ENCODE assay signal across 11 mouse cellular contexts in genomic region chr4:115936646-115937045, GRCm38 (mm10). TPM values are rescaled to one million over a fixed set of nuclear protein-coding genes. Genes with fewer than 3 reads are reported as not detected.
DNase-seq lines count a peak whose midpoint lies in the region; ATAC-seq and TF ChIP-seq lines count a peak whose summit lies in the region.
"Had no signal": no experiment of that assay in that cellular context is flagged by ENCODE, and none has a peak within 500 bp of the region (broad histone marks: within the 10 kb centered on the region; RNA-seq: fewer than 3 reads in every experiment).

No protein-coding gene starts in this region.

- no peak overlapping the region for H3K4me2 ChIP-seq in kidney, postnatal 0 days (ENCODE audit: low read length)
- peak overlapping the region; percentile 33 for H3K4me2 ChIP-seq in hindbrain, embryonic 12.5 days (replicated peaks)
- peak overlapping the region; percentile 38 for H3K4me2 ChIP-seq in midbrain, embryonic 16.5 days (ENCODE audit: low read length)
- no peak overlapping the region for H3K4me2 ChIP-seq in liver, embryonic 12.5 days
- H3K4me2 ChIP-seq: liver, embryonic 15.5 days had no signal

- H3K27me3 ChIP-seq in kidney, postnatal 0 days (ENCODE audit: insufficient read depth, low read length) = peaks cover 96% of the 10 kb centered on the region
- H3K27me3 ChIP-seq in hindbrain, embryonic 12.5 days = peaks cover 98% of the 10 kb centered on the region
- H3K27me3 ChIP-seq in midbrain, embryonic 16.5 days (ENCODE audit: control insufficient read depth, insufficient read depth, low read depth, low read length) = peaks cover 46% of the 10 kb centered on the region
- peaks cover 100% of the 10 kb centered on the region for H3K27me3 ChIP-seq in liver, embryonic 12.5 days (replicated peaks)

- H3K4me1 ChIP-seq in kidney, postnatal 0 days (replicated peaks; ENCODE audit: insufficient read depth, low read length) = peaks cover 3% of the 10 kb centered on the region
- peaks cover 21% of the 10 kb centered on the region for H3K4me1 ChIP-seq in hindbrain, embryonic 12.5 days
- H3K4me1 ChIP-seq in midbrain, embryonic 16.5 days (ENCODE audit: control insufficient read depth, insufficient read depth, low read length) = peaks cover 17% of the 10 kb centered on the region
- peaks cover 6% of the 10 kb centered on the region; the same call in 1 of the 2 replicates for H3K4me1 ChIP-seq in liver, embryonic 12.5 days

- peak; percentile 23 for DNase-seq in embryo, embryonic 10 days (ENCODE audit: low spot score)
- no peak for DNase-seq in embryo, embryonic 9.5 days (ENCODE audit: extremely low spot score)
- DNase-seq in kidney, postnatal 0 days (ENCODE audit: low spot score) = no peak
- DNase-seq in kidney, adult 8-10 months = no peak
- DNase-seq: thymus, adult 18-20 months had no signal

- WGBS in kidney, postnatal 0 days = 1% methylated on average over 20 of the region's 20 CpGs
- 0% methylated on average over 20 of the region's 20 CpGs for WGBS in hindbrain, embryonic 12.5 days
- 1% methylated on average over 20 of the region's 20 CpGs for WGBS in midbrain, embryonic 16.5 days
- WGBS in liver, embryonic 12.5 days (ENCODE audit: insufficient replicate concordance) = 3% methylated on average over 20 of the region's 20 CpGs

- TF ChIP-seq CTCF in kidney, postnatal 0 days (IDR thresholded peaks at IDR 0.05; ENCODE audit: low read depth) = no peak

- no peak overlapping the region for H3K9ac ChIP-seq in kidney, postnatal 0 days (ENCODE audit: low read depth, low read length)
- H3K9ac ChIP-seq in hindbrain, embryonic 12.5 days = no peak overlapping the region
- no peak overlapping the region for H3K9ac ChIP-seq in midbrain, embryonic 16.5 days (ENCODE audit: low read depth, low read length)
- H3K9ac ChIP-seq in liver, embryonic 12.5 days = no peak overlapping the region
- H3K9ac ChIP-seq: liver, embryonic 15.5 days had no signal

- peak; percentile 26; the same call in 1 of the 2 replicates for ATAC-seq in kidney, postnatal 0 days (replicated peaks; ENCODE audit: low FRiP score, low read depth)
- peak; percentile 41; the same call in 1 of the 2 replicates for ATAC-seq in hindbrain, embryonic 12.5 days (ENCODE audit: low FRiP score)
- ATAC-seq in midbrain, embryonic 16.5 days = no peak
- ATAC-seq in liver, embryonic 12.5 days = no peak
- no peak for ATAC-seq in monocyte, adult 5-6 weeks (replicated peaks; ENCODE audit: insufficient number of reproducible peaks, low FRiP score, low TSS enrichment, poor library complexity, severe bottlenecking)

- H3K27ac ChIP-seq in kidney, postnatal 0 days = no peak overlapping the region
- H3K27ac ChIP-seq in hindbrain, embryonic 12.5 days = no peak overlapping the region
- no peak overlapping the region for H3K27ac ChIP-seq in midbrain, embryonic 16.5 days (ENCODE audit: low read length)
- no peak overlapping the region for H3K27ac ChIP-seq in liver, embryonic 12.5 days
- H3K27ac ChIP-seq: liver, embryonic 15.5 days had no signal

- H3K36me3 ChIP-seq in kidney, postnatal 0 days (ENCODE audit: insufficient read depth, low read length) = no peaks in the 10 kb centered on the region
- H3K36me3 ChIP-seq in hindbrain, embryonic 12.5 days = no peaks in the 10 kb centered on the region
- H3K36me3 ChIP-seq in midbrain, embryonic 16.5 days (ENCODE audit: control insufficient read depth, insufficient read depth, low read length) = no peaks in the 10 kb centered on the region
- H3K36me3 ChIP-seq in liver, embryonic 12.5 days = no peaks in the 10 kb centered on the region
- H3K36me3 ChIP-seq: liver, embryonic 15.5 days had no signal

- 0 out of 2 replicates have a peak overlapping the region, but pooled peaks have one; percentile 3 for H3K4me3 ChIP-seq in kidney, postnatal 0 days (replicated peaks; ENCODE audit: low read depth, low read length)
- H3K4me3 ChIP-seq in hindbrain, embryonic 12.5 days = peak overlapping the region; percentile 35
- H3K4me3 ChIP-seq in midbrain, embryonic 16.5 days (ENCODE audit: low read depth, low read length) = peak overlapping the region; percentile 17
- no peak overlapping the region for H3K4me3 ChIP-seq in liver, embryonic 12.5 days
- H3K4me3 ChIP-seq: liver, embryonic 15.5 days had no signal

- no peaks in the 10 kb centered on the region for H3K9me3 ChIP-seq in kidney, postnatal 0 days (replicated peaks; ENCODE audit: low read length)
- no peaks in the 10 kb centered on the region for H3K9me3 ChIP-seq in hindbrain, embryonic 12.5 days (replicated peaks)
- H3K9me3 ChIP-seq in midbrain, embryonic 16.5 days (replicated peaks; ENCODE audit: control insufficient read depth, low read length, poor library complexity, severe bottlenecking) = no peaks in the 10 kb centered on the region
- H3K9me3 ChIP-seq in liver, embryonic 12.5 days (replicated peaks) = no peaks in the 10 kb centered on the region
- H3K9me3 ChIP-seq: liver, embryonic 15.5 days had no signal

RNA-seq across cellular contexts. Expression of gene Dmbx1, which starts 3.1 kb away (rescaled TPM):
- polyA plus RNA-seq in kidney, postnatal 0 days (2015; fragmentation: Nextera tagmentation; extraction: Ambion mirVana) = not detected in 2 replicates
- polyA plus RNA-seq in hindbrain, embryonic 12.5 days (2016; fragmentation: Nextera tagmentation; extraction: Ambion mirVana) = 10.1 and 14.7 TPM in 2 replicates
- 6.1 and 12.0 TPM in 2 replicates for polyA plus RNA-seq in midbrain, embryonic 16.5 days (2015; fragmentation: Nextera tagmentation; extraction: Ambion mirVana)
- polyA plus RNA-seq in liver, embryonic 12.5 days (2016; fragmentation: Nextera tagmentation; extraction: Ambion mirVana) = not detected in 2 replicates
- not detected in 3 replicates for total RNA-seq in monocyte, adult 5-6 weeks (2017)
- polyA plus RNA-seq: liver, embryonic 15.5 days had no signal

RNA-seq across cellular contexts. Expression of gene 6430628N08Rik, which starts 46.2 kb away (rescaled TPM):
- not detected in 2 replicates for polyA plus RNA-seq in kidney, postnatal 0 days (2015; fragmentation: Nextera tagmentation; extraction: Ambion mirVana)
- 0.17 TPM in 1 of 2 replicates, not detected in the other for polyA plus RNA-seq in hindbrain, embryonic 12.5 days (2016; fragmentation: Nextera tagmentation; extraction: Ambion mirVana)
- polyA plus RNA-seq in midbrain, embryonic 16.5 days (2015; fragmentation: Nextera tagmentation; extraction: Ambion mirVana) = 0.48 and 0.55 TPM in 2 replicates
- not detected in 2 replicates for polyA plus RNA-seq in liver, embryonic 12.5 days (2016; fragmentation: Nextera tagmentation; extraction: Ambion mirVana)
- not detected in 3 replicates for total RNA-seq in monocyte, adult 5-6 weeks (2017)
- polyA plus RNA-seq: C2C12; liver, embryonic 15.5 days had no signal

RNA-seq across cellular contexts. Expression of gene Kncn, which starts 52.4 kb away (rescaled TPM):
- 0.05 and 0.09 TPM in 2 replicates for polyA plus RNA-seq in kidney, postnatal 0 days (2015; fragmentation: Nextera tagmentation; extraction: Ambion mirVana)
- polyA plus RNA-seq in hindbrain, embryonic 12.5 days (2016; fragmentation: Nextera tagmentation; extraction: Ambion mirVana) = not detected in 2 replicates
- 0.18 TPM in 1 of 2 replicates, not detected in the other for polyA plus RNA-seq in midbrain, embryonic 16.5 days (2015; fragmentation: Nextera tagmentation; extraction: Ambion mirVana)
- not detected in 2 replicates for polyA plus RNA-seq in liver, embryonic 12.5 days (2016; fragmentation: Nextera tagmentation; extraction: Ambion mirVana)
- total RNA-seq in monocyte, adult 5-6 weeks (2017) = not detected in 3 replicates
- polyA plus RNA-seq: C2C12; liver, embryonic 15.5 days had no signal

Comparison
In these comparisons a context has a peak if more than half of its experiments do, and no peak if none do; other contexts are left out.
1. ATAC-seq: peak in kidney, postnatal 0 days (single experiment) and hindbrain, embryonic 12.5 days (single experiment); none in midbrain, embryonic 16.5 days (single experiment), liver, embryonic 12.5 days (single experiment) and monocyte, adult 5-6 weeks (single experiment).
2. H3K4me2 ChIP-seq: peak in hindbrain, embryonic 12.5 days (single experiment) and midbrain, embryonic 16.5 days (single experiment); none in kidney, postnatal 0 days (single experiment) and liver, embryonic 12.5 days (single experiment).